Mouse (Mus musculus) limb, embryonic 12.5 days (tissue): ENCODE data around the gene Zfp775. TPM values are rescaled to one million over a fixed set of nuclear protein-coding genes. Genes with fewer than 3 reads are reported as not detected.

Experiments
- ATAC-seq: fragments of 200-750 bp; cut with Nextera tagmentation; 2 replicates; pipeline ENCODE4 v1.8.0; 2017; ENCODE audit warnings: low read depth, moderate TSS enrichment; ENCODE audit not compliant: insufficient number of reproducible peaks, insufficient read depth, low FRiP score, low TSS enrichment
- H3K27ac ChIP-seq: fragments of 300-500 bp; sonication (generic); 2 replicates; pipeline ENCODE4 v1.5.1; 2016; ENCODE audit warnings: mild to moderate bottlenecking, moderate library complexity
- H3K27me3 ChIP-seq: fragments of 300-500 bp; sonication (generic); 2 replicates; pipeline ENCODE4 v1.6.1; 2016; ENCODE audit warnings: mild to moderate bottlenecking, moderate library complexity
- H3K36me3 ChIP-seq: fragments of 300-500 bp; sonication (generic); 2 replicates; pipeline ENCODE4 v1.6.1; 2016; ENCODE audit warnings: mild to moderate bottlenecking, moderate library complexity
- H3K4me1 ChIP-seq: fragments of 300-500 bp; sonication (generic); replicated peaks from 2 replicates; pipeline ENCODE4 v1.6.1; 2016
- H3K4me2 ChIP-seq: fragments of 300-500 bp; sonication (generic); 2 replicates; pipeline ENCODE4 v1.6.1; 2016; ENCODE audit warnings: mild to moderate bottlenecking, moderate library complexity
- H3K4me3 ChIP-seq: fragments of 300-500 bp; sonication (generic); replicated peaks from 2 replicates; pipeline ENCODE4 v1.5.1; 2016; ENCODE audit warnings: mild to moderate bottlenecking
- H3K9ac ChIP-seq: fragments of 300-500 bp; sonication (generic); replicated peaks from 2 replicates; pipeline ENCODE4 v1.6.1; 2016; ENCODE audit warnings: mild to moderate bottlenecking, moderate library complexity
- H3K9me3 ChIP-seq: fragments of 300-500 bp; sonication (generic); 2 replicates; pipeline ENCODE4 v1.6.1; 2016; ENCODE audit warnings: mild to moderate bottlenecking, moderate library complexity
- WGBS: fragments of 180-500 bp; shearing (Covaris S2); methylation state at CpG from one replicate; pipeline ENCODE4 v1.1.7; 2016; 5-methylcytosine and 5-hydroxymethylcytosine counted together
- polyA plus RNA-seq: library from polyadenylated mRNA; unstranded; fragments of >200 nt; fragmentation: Nextera tagmentation; extraction: Ambion mirVana; gene quantifications from 2 replicates; pipeline ENCODE4 v1.2.1, GENCODE M21; 2016

Zfp775 gene
- polyA plus RNA-seq, 1 experiment from 2014 or later, result 10.5 TPM

DNA sequence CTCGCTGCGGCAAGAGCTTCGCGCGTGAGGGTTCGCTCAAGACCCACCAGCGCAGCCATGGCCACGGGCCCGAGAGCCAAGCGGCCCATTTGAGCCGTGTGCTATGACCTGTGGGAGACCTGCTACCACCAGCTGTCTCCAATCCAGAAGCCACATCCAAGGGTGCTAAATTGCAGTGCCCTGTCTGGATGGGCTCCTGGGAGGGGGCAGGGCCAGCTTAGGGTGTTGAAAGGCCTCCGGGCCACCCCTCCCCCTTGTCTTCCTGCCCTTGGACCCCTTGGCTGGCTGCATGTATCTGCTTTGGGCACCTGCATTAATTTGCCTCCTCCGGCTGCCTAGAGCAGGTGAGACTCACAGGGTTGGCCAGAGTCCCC is 27.8 kb downstream of the Zfp775 start:
- peaks cover 65% of the 10 kb centered on the region for H3K27me3 ChIP-seq

DNA sequence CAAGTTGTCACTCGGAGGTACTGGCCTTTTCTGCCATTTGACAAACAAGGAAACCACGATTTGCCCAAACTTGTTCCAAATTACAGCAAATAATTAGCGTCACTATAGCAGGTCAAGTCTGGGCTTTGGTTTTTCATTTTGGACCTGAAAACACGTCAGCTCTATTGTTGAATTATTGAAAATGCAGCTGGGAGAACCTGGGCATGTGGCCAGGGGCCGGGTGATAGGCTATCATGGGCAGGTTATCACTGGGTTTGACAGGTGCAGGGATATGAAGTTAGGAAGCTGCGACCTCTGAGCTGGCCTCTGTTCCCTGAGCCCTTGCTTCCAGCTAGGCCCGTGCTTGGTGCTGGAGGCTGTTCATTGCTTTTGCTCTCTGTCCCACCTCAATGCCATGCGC is 29.0 kb downstream of the Zfp775 start:
- Histone ChIP-seq H3K4me2 (no peak overlapping the region), H3K9me3 (no peaks in the 10 kb centered on the region), H3K27me3 (peaks cover 55% of the 10 kb centered on the region), H3K4me3 (no peak overlapping the region), H3K9ac (no peak overlapping the region), H3K27ac (no peak overlapping the region), H3K36me3 (no peaks in the 10 kb centered on the region), H3K4me1 (peaks cover 23% of the 10 kb centered on the region)
- WGBS, result 82% methylated on average over 8 of the region's 8 CpGs
- ATAC-seq, result no peak

More for the DNA sequence above, 27.8 kb downstream of the Zfp775 start:
- WGBS, result 20% methylated on average over 13 of the region's 13 CpGs
- H3K4me3 ChIP-seq, result peak overlapping the region; percentile 50
- H3K36me3 ChIP-seq, result no peaks in the 10 kb centered on the region
- no peaks in the 10 kb centered on the region for H3K9me3 ChIP-seq
- H3K27ac ChIP-seq, result no peak overlapping the region
- peak overlapping the region; percentile 55 for H3K9ac ChIP-seq
- H3K4me1 ChIP-seq, result peaks cover 23% of the 10 kb centered on the region
- ATAC-seq, result no peak
- peak overlapping the region; percentile 86 for H3K4me2 ChIP-seq

DNA sequence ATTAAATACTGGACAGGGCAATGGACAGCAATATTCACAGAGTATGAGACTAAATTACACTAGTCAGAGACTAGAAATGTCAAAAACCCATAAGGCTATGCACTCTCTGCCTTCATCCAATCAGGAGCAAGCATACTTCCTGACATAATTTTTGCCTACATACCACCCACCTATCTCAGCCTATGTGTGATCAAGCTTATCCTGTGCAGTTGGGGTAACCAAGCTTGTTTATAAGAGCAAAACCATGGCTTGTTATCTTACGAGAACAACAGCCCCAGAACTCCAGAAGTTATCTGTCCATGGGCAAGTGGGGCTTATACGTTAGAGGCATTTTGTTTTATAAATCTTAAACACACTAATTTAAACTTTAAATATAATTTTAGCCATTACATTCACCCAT is 33.2 kb downstream of the Zfp775 start:
- 78% methylated on average over 2 of the region's 2 CpGs for WGBS
- H3K4me3 ChIP-seq, result no peak overlapping the region
- no peak overlapping the region for H3K9ac ChIP-seq
- H3K27ac ChIP-seq, result no peak overlapping the region
- no peak overlapping the region for H3K4me2 ChIP-seq
- H3K4me1 ChIP-seq, result no peaks in the 10 kb centered on the region
- no peak for ATAC-seq
- H3K27me3 ChIP-seq, result peaks cover 14% of the 10 kb centered on the region
- H3K9me3 ChIP-seq, result no peaks in the 10 kb centered on the region
- no peaks in the 10 kb centered on the region for H3K36me3 ChIP-seq

DNA sequence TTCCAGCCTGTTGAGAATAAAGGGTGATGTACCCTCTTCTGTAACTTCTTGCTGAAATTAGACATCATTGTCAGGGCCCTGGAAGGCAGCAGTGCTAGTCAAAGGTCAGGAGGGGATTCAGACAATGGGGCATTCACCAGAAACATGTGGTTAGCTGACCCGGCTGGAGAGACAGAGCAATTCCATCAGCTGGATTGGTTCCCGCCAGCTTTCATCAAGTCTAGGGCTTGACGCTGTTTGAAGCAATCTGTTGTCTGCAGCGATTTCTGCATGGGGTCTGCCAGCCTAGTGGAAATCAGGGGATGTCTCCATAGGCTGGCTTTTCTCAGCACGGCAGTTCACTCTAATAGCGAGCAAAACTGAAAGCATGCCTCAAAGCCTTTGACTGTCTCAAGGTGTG is 34.7 kb downstream of the Zfp775 start:
- no peaks in the 10 kb centered on the region for H3K9me3 ChIP-seq
- no peak overlapping the region for H3K27ac ChIP-seq
- H3K9ac ChIP-seq, result no peak overlapping the region
- 0 out of 2 replicates have a peak, but pooled peaks cover 3% of the 10 kb centered on the region for H3K4me1 ChIP-seq
- H3K4me3 ChIP-seq, result no peak overlapping the region
- no peak overlapping the region for H3K4me2 ChIP-seq
- no peaks in the 10 kb centered on the region for H3K27me3 ChIP-seq
- ATAC-seq, result no peak
- WGBS, result 66% methylated on average over 6 of the region's 6 CpGs
- no peaks in the 10 kb centered on the region for H3K36me3 ChIP-seq

DNA sequence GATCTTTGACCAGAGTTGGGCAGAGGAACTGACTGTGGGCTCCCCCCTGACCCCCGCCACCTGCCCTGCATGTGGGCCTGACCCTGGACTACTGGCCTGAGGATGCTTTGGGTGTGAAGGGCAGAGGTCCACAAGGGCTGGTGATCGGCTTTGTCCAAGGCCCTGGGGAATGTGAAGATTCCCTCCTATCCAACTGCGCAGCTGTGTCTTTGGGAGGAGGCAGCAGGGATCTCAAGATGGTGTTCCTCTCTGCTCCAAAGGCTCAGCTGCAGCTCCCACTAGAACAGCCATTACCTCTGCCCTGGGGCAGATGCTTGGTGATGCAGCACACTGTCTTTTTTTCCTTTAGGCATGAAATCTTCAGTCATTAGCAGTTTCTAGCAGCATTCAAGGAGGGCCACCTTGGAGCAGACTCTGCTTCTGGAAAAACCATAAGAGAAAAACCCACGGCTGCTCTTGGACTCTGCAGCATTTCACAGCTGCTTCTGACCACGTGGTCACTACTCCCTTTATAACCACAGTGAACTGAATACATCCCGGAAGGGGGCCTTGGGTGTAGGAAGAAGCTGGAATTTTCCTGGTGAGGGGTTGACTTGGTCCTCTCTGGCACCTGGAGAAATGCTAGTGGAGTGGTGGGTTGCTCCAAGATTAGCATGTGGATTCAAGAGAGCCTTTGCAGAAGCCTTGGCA is 36.1 kb downstream of the Zfp775 start:
- Histone ChIP-seq H3K9ac (no peak overlapping the region), H3K27me3 (no peaks in the 10 kb centered on the region), H3K9me3 (no peaks in the 10 kb centered on the region), H3K4me1 (0 out of 2 replicates have a peak, but pooled peaks cover 3% of the 10 kb centered on the region), H3K4me3 (no peak overlapping the region), H3K27ac (no peak overlapping the region), H3K36me3 (no peaks in the 10 kb centered on the region), H3K4me2 (no peak overlapping the region)
- ATAC-seq, result no peak
- 64% methylated on average over 6 of the region's 6 CpGs for WGBS

DNA sequence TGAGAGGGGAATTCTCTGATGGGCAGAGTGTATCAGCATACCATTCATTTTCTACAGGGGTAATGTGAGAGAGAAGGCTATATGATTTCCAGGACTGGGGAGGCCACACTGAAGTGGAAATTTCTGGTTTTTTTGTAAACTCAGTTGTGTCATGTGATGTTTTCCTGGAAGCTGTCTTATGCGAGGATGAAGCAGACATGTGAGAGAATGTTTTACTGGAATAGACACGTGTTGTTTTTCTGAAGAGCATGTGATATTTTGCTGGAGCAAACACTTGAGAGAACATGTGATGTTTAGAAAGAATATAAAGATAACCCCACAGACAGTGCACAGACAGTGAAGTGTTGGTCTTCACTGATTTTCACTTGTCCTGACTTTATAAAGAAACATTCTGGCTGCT is 36.7 kb downstream of the Zfp775 start:
- Histone ChIP-seq H3K36me3 (no peaks in the 10 kb centered on the region), H3K4me1 (0 out of 2 replicates have a peak, but pooled peaks cover 3% of the 10 kb centered on the region), H3K4me3 (no peak overlapping the region), H3K27me3 (no peaks in the 10 kb centered on the region), H3K9ac (no peak overlapping the region), H3K4me2 (no peak overlapping the region), H3K9me3 (no peaks in the 10 kb centered on the region), H3K27ac (no peak overlapping the region)
- no peak for ATAC-seq
- WGBS, result 80% methylated on average over 2 of the region's 2 CpGs

DNA sequence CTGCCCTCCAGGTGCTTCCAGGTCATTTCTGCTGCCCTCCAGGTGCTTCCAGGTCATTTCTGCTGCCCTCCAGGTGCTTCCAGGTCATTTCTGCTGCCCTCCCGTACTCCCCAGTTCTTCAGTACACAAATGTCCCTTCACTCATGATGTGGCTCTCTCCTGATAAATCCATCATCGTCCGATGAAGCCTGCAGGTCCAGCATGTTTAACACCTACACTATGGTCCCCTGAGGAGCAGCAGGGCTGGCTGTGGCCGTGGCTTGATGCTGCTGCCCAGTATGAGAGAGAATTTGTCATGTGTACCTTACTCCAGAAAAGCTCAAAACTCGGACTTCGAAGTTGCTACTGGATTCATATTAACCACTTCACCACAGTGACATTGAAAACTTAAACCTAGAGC is 39.5 kb downstream of the Zfp775 start:
- no peak for ATAC-seq

DNA sequence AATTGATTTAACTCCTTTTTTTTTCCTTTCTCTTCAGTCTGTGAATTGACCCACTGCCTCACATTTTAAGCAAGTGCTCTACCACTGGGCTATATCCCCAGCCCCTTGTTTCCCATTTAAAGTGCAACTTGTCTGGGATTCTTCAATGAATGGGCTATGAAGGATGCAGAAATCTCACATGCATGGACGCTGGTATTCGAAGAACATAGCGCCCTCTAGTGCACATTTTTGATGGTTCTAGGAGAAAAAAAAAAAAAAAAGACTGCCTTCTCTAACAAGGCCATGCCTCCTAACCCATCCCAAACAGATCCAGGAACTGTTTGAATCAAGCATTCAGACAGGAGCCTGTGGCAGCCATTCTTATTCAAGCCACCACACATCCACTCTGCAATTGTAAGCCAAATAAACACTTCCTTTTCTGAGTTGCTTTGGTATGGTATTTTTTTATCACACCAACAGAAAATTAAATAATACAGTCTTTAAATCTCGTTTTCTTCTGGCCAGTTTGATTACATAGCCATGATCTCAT is 41.0 kb downstream of the Zfp775 start:
- Histone ChIP-seq H3K27ac (no peak overlapping the region), H3K4me1 (0 out of 2 replicates have a peak, but pooled peaks cover 3% of the 10 kb centered on the region), H3K4me2 (no peak overlapping the region), H3K4me3 (no peak overlapping the region), H3K9ac (no peak overlapping the region), H3K9me3 (no peaks in the 10 kb centered on the region), H3K27me3 (no peaks in the 10 kb centered on the region), H3K36me3 (no peaks in the 10 kb centered on the region)
- 22% methylated on average over 4 of the region's 4 CpGs for WGBS
- no peak for ATAC-seq

More for the DNA sequence above, 39.5 kb downstream of the Zfp775 start:
- no peak overlapping the region for H3K27ac ChIP-seq
- 0 out of 2 replicates have a peak, but pooled peaks cover 3% of the 10 kb centered on the region for H3K4me1 ChIP-seq
- WGBS, result 62% methylated on average over 6 of the region's 6 CpGs
- no peak overlapping the region for H3K9ac ChIP-seq
- H3K27me3 ChIP-seq, result no peaks in the 10 kb centered on the region
- H3K4me3 ChIP-seq, result no peak overlapping the region
- H3K36me3 ChIP-seq, result no peaks in the 10 kb centered on the region
- H3K9me3 ChIP-seq, result no peaks in the 10 kb centered on the region
- H3K4me2 ChIP-seq, result no peak overlapping the region

DNA sequence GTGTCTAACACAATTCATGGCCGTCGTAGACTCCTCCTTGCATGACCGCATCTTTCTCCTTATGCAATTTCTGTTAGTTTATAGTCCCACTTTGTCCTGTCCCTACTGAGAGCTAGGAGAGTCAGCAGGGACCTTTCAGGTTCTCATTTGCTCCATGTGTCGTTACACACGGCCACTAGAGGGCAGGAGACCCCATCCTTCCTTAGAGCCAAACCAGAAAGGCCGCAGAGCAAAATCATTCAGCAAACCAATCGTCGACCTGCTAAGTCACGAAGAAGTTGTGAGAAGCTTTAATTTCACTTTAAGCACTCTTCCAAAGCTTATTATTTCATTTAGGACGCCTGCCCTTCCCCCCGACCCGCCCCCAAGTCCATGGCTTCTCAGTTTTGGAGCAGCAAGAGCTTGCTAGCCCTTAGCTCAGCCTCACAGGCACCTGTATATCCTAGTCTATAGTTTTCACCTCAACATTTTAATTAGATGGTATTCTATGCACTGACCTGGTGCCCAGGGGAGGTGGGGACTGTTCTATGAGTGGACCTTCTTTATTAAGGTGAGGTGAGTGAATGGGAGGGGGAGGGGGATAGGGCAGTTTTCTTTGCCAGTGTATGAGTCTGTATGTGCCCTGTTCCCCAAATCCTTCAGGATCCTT is 43.9 kb downstream of the Zfp775 start:
- Histone ChIP-seq H3K27ac (no peak overlapping the region), H3K9me3 (no peaks in the 10 kb centered on the region), H3K4me2 (no peak overlapping the region), H3K4me3 (no peak overlapping the region), H3K4me1 (0 out of 2 replicates have a peak, but pooled peaks cover 2% of the 10 kb centered on the region), H3K36me3 (no peaks in the 10 kb centered on the region), H3K9ac (no peak overlapping the region), H3K27me3 (no peaks in the 10 kb centered on the region)
- 13% methylated on average over 12 of the region's 12 CpGs for WGBS
- no peak for ATAC-seq

DNA sequence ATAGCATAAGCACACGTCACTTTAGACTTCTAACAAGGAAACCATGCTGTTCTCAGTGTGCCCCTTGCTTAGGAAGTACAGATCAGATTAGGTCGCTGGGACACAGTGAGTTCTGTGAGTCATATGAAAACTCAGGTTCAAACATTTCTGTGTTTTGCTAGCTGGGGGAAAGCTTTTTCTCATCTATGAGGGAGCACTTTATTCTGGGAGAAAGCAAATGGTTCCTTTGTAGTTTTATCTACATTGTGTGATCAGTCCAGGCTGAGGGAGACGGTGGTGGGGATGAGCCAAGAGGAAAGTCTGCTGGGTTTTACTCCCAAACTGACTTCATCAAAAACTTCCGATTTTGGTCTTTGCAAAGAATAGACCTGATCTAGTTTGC is 44.4 kb downstream of the Zfp775 start:
- H3K27ac ChIP-seq, result no peak overlapping the region
- WGBS, result 83% methylated on average over 4 of the region's 4 CpGs
- ATAC-seq, result no peak

DNA sequence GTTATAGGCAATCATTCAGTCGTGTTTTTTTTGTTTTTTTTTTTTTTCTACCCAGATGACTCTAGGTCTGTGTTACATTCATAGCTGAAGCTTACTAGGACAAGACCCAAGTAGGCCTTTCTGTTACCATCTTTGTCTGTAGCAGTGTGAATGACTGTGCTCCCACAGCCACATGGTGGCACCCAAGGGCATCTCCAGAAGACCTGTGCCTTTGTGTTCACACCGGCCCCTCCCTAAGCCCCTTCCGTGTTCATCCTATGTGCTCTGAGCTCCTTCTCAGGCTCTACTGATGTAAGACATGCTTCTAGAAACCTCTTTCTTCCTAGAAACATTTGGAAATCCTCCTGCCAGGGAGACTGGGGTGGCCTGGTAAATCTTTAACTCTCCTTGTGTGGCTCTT is 45.1 kb downstream of the Zfp775 start, which contains the start of gene Gimap8:
Gene Gimap8 (plus strand): TSS at position 240 of the 400 bp plus-strand sequence.
- Histone ChIP-seq H3K9ac (no peak within 1 kb of the TSS), H3K4me3 (no peak within 1 kb of the TSS), H3K36me3 (no peaks in the 10 kb centered on the region), H3K9me3 (no peaks in the 10 kb centered on the region), H3K4me2 (no peak within 1 kb of the TSS), H3K27ac (no peak within 1 kb of the TSS), H3K4me1 (no peaks in the 10 kb centered on the region), H3K27me3 (no peaks in the 10 kb centered on the region)
- ATAC-seq, result no peak
- WGBS, result 49% methylated on average over 3 of the region's 3 CpGs

More for the DNA sequence above, 44.4 kb downstream of the Zfp775 start:
- no peaks in the 10 kb centered on the region for H3K4me1 ChIP-seq
- H3K36me3 ChIP-seq, result no peaks in the 10 kb centered on the region
- no peaks in the 10 kb centered on the region for H3K9me3 ChIP-seq
- H3K4me3 ChIP-seq, result no peak overlapping the region
- no peaks in the 10 kb centered on the region for H3K27me3 ChIP-seq
- H3K9ac ChIP-seq, result no peak overlapping the region
- no peak overlapping the region for H3K4me2 ChIP-seq
